Mouse (Mus musculus): Measurements from ENCODE around the gene Clcn6.

Gene Clcn6

DNA sequence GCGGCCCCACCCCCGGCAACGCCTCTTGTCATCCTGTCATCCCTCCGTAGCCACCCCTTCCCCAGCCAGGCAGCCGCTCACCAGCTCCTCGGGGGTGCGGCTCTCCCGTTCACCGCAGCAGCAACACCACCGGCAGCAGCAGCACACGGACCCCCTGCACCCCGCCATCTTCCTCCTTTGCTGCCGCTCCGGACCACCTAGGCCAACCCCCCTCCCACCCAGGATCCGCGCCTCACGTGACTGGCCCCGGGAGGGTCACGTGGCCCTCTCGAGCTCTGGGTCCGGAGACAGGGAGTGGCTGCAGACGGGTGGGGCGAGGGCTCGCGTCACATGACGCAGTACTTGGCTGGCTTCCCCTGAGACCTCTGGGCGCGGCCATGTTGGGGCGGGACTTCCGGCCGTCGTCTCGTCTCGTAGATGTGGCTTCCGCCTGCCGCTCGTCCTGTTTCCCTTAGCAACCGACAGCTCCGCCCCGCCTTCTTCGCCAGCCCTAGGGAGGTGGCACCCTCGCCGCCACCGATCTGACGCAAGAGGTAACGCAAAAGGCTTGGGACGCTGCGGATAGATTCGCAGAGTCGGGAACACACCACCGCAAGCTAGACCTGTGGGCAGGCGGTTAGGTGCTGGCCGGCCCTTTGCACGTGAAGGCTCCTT is at the start of gene Clcn6, which contains the start of gene Mthfr:
Clcn6 (minus strand) TSS at position 222 of the 654 bp plus-strand sequence.
Mthfr (plus strand) TSS at position 478 of the 654 bp plus-strand sequence.
- DNase-seq, result peak; percentile 100

DNA sequence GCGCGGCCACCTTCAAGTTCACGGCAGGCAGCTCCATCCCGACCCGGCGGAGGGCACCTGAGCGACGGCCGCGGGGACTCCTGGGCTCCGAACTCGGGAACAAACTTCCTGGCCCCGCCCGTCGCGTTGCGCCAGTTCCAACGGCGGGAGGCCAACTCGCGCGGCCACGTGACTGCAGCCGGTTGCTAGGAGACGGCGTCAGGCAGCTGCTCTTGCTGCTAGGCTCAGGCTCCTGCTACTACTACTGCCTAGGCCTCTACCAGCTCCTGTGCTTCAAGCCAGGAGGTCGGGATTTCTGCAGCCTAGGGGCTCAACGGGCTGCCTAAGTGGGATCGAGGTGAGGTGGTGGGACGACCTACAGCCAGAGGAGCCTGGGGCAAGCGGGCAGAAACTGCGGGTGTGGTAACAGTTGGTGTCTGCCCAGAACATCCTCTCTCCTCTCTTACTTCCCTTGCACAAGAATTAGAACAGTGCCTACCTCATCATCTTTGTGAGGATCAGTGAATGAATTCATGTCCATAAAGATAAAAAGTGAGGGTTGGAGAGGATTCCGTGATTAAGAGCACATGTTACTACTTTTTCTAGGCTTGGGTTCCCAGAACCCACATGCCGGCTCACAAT is 49.4 kb upstream of the Clcn6 start, which contains the start of gene Agtrap:
Agtrap (minus strand) TSS at position 125 of the 621 bp plus-strand sequence.
- peak; percentile 94 for DNase-seq

DNA sequence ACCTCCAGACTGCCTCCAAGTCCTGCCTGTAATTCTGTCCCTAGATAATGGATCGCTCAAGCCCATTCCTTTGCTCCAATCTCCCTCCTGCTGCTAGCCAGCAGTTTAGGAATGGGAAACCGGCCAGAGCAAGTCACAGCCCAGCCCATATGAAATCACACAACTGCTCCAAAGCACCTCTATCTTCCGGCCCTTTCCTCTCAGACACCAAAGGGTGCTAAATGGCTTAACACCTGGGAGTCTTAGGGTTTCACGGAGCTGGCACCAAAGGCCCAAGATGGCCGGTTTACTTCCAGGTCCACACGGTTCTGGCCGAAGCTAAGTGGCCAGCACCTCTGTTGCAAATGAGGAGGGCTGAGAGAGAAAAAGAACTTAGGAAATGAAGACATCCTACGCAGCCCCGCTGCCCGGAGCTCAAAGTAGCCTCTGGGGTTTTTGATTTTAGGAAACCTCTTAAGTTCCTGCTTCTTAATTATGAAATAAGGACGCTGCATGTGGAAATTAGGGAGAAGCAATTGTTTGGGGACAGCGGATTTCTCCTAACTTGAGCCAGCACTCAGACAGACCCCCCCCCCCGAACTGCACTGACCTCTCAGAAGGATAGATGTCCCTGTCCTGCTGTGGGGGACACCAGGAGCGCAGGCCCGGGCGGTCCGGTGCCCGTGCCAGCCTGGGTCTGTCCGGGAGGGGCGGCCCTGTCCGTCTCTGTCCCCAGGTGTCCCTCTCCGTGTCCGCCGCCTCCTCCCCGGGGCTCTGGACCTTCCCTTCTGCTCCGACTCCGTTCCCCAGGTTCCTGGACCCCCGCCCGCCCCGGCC is 48.7 kb upstream of the Clcn6 start:
- peak; percentile 43 for DNase-seq

DNA sequence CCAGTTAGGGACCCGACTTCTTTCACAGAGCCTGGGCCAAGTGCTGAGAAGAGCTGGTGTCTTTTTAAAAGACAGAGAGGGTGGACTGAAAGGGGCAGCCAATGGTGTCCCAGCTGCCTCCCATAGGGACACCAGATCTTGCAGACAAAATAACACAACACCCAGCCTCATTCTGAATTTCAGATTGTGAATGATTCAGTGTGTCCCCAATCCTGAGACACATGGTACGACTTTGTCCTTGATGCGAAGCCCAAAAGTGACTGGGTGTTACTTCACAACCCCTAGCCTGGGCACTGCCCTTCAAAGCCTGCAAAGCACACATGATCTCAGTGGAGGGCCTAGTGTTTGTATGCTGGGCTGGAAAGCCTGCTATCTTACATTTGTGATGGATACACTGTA is 47.3 kb upstream of the Clcn6 start:
- DNase-seq, result no peak

DNA sequence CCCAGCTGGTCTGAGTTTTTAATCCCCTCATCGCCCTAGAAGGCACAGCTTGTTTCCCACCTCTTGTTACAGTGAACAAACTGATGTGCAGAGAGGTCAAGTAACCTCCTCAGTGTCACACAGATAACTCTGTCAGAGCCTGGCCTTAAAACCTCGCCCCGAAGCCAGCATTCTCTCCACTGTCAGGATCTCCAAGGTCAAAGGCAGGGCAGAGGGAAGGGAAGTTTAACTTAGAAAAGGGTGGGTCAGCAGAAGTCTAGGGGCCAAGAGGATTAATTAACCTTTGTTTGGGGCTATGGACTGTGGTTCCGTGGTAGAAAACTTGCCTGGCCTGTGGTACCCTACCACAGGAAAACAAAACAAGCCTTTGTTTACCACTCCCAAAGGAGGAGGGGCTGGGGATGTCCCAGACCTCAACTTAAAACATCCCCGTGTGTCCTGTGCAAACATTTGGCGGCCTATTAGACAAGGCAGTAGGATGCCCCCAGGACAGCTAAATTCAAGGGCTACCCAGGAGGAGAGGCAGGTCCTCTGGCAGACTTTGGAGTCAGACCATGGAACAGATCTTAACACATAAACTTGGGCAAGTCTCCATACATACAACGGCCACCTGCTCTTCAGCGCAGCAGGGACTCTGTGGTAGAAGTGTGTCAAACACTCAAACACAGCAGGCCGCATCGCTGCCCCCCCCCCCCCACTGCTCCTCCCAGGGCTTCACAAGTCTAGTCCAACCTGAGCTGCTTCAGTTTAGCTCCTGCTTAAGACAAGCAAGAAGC is 46.7 kb upstream of the Clcn6 start:
- DNase-seq, result no peak

DNA sequence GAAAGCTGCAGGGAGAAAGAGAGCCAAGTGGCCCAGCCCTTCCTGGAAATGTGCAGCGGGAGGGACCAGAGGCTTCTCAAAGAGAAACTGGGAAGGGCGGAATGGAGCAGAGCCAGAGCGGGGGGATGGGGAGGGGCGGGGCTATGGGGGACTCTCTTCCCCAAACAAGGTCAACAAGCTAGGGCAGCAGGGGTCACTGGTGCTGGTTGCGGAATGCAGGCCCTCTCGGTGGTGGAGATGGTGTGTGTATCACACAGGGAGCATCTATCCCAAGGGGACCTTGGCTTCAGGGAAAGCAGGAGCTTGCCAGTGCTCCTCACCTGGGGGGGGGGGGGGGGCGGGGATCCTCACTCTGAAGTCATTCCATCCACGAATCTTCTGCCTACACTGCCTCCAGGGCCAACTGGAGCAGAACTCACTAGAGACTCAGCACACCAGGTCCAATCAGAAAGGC is 45.7 kb upstream of the Clcn6 start:
- peak; percentile 21 for DNase-seq

DNA sequence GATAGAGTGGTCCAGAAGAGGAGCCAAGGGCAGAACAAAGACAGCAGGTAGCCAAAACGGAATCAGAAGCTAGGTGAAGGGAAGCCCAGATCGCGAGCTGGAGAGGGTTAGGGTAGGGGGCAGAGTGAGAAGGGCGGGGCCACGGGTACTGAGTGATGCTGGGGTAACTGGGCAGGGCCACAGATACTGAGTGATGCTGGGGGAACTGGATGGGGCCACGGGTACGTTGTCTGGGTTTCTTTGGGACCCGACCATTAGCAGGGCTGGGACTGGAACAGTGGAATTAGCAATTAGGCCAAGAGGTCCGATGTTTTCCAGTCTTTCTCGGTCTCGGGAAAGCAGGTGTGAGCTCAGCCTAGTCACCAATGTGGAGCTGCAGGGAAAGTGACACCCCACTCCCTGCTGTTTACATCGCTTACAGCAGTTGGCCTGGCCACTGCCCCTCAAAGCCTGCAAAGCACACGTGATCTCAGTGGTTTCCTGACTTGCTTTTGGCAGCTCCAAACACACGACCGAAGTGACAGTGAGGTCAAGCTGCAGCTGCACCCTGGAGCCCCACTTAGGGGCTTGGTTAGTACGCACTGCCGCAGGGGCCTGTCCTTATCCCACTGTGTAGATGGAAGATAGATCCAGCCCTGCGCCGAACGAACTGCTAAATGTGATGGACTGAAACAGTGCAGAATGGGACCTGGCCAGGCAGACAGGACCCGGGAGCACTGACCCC is 44.7 kb upstream of the Clcn6 start:
- DNase-seq, result peak; percentile 24

DNA sequence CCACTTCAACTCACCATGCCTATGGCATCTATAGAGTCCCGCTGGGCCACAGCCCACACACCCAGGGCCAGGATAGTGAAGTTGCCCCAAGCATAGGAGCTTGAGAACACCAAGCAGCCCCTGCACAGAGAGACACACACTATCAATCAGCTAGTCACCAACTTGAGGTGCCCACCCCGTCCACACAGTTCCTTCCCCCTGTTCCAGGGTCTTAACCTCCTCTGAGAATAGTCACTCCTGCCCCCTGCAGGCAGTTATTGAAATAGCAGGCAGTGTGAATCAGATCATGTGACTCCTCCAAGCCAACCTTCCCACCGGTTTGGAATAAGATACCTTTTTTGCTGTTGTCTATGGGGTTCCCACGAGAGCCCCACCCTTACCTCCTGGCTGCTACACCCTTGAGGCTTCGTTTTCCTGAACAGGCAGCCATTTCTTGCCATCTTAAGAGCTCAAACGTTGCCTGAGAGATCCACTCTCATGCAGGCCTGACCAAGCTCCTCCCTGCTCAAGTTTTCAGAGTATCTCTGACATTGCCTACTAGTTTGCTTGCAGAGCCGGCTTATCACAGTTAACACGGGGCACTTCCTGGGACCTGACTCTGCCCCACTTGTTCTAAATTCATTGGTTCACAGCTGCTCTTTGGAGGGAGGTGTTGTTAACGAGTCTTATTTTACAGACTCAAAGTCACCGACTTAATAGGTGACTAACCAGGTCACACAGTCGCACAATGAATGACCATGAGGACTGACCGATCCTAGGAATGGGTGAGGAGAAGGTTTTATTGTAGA is 43.8 kb upstream of the Clcn6 start:
- DNase-seq, result peak; percentile 60

DNA sequence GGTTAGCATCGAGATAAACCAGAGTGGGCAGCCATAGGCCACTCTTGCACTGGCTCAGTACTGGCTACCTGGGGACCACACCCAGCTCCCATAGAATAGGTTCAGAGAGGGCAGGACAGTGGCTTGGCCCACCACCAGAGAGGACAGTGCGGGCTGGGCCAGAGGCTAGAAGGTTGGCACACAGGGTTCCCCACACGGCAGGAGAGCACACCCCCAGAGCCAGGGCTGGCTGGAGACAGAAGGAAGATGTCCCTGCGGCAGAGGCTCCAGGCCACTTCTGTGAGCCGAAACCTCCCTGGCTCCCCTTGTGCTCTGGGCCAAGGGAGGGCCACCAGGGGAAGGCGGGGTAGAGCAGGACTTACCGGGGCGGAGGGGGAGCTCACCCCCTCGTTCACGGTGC is 42.6 kb upstream of the Clcn6 start:
- peak; percentile 47 for DNase-seq

DNA sequence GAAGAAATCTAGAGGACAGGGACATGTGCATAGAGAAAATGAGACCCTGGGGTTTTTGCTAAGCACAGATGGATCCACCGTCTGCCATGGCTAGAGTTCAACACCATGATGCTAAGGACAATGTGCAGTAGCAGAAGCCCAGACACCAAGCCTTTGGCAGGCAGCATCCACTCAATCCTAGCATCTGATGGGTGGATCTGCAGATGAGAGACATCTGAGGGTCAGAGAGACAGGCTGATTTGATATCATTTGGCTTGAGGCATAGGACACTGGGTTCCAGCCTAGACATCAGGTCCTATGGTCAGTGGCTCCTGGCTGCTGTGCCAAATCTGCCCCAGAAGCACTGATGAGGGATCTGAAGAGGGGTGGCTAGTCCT is 42.0 kb upstream of the Clcn6 start:
- DNase-seq, result peak; percentile 75

DNA sequence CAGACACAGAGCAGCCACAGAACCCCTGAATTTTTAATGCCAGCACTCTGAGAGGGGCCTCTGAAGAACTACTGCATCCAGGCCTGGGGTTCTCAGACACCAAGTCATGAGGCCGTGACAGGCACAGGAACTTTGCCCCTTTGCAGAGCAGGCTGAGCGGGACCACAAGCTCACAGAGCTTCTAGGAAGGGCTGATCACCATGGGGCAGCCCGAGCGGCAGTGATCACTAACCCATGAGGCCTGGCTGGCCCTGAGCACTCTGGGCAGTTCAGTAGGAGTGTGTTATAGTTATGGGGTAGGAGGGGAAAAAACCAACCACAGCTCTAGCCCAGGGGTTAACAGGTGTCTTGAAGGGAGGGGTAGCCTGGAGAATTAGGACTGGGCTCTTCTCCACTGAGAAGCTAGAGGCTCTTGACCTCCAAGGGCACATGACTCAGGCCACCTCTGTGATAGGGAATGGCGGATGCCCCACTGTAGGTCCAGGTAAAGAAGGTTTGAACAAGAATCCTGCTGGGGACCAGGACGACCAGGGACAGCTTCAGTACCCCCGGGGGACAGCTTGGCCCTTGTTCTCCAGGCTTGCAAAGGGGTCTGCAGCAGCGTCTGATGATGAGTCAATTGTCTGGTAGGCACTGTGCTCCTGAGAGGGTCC is 41.4 kb upstream of the Clcn6 start:
- DNase-seq, result no peak

DNA sequence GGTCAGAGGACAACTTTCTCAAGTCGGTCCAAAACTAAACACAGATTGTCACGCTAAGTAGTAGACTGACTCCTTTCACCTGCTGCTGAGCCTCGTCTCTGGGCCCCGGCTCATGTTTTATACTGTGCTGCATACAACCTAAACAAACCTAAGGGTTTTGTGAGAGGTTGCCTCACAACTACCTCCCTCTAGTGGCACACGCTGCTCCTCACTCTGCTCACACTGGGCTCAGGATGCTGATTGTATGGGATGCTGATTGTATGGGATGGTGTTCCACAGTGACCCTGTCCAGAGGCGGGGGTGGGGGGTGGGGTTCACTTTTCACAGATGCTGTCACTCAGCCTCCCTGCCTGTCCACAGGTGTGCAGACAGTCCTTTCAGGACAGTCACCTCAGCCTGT is 40.6 kb upstream of the Clcn6 start:
- peak; percentile 16 for DNase-seq

DNA sequence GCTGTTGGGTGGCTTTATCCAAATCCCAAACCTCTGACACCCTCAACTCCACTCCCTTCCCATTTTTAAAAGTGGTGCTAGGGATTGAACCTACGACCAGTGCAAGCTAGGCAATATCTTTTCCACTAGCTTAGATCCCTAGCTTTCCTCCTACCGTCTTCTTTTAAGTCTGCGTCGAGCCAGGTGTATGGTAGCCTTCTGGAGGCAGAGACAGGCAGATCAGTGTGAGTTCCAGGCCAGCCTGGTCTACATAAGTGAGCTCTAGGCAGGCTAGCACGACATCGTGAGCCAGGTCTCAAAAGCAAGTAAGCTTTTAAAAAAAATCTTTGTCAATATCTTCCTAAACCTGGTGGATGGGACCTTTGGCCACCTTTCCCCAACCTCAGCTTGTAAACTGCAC is 37.3 kb upstream of the Clcn6 start:
- peak; percentile 11 for DNase-seq

DNA sequence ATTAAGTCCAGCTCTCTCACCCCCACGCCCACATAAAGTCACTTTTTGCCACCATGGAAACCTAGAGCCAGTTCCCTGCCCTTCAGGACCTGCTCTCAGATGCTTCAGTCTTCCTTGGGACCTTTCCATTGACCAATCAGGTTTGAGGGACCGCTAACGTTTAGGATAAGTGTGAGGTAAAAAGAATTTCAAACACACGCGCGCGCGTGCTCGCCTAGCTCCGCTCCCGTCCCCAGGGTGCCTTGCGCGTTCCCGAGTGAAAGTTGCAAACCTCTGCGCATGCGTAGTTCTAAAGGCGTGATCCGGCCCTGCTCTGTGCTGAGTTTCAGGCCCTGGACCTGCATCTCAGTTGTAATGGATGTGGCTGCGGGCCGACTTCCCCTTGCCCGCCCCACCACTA is 36.6 kb upstream of the Clcn6 start:
- peak; percentile 57 for DNase-seq

DNA sequence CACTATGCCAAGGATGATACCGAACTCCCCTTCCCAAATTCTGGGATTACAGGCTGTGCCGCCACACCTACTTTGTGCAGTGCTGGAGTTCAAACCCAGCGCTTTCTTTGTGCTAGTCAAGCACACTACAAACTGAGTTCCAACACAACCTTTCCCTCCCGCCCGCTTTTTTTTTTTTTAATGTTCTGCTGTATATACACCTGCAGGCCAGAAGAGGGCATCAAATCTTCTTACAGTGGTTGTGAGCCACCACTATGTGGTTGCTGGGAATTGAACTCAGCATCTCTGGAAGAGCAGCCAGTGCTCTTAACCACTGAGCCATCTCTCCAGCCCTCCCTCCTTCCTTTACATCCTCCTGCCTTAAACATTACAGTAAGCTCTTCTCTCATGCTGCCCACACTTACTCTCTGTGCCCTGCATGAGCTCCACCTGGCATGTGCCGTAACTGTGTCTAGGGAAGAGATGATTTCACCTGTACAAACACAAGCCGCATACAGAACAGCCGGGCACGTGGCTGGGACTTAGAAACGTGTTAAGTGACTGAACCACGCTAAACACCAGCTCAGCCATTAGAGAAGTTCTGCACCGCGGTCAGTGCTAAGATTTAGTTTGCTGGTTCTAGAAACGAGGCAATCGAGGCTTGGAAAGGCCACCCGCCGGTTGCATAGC is 36.0 kb upstream of the Clcn6 start:
- DNase-seq, result peak; percentile 18

DNA sequence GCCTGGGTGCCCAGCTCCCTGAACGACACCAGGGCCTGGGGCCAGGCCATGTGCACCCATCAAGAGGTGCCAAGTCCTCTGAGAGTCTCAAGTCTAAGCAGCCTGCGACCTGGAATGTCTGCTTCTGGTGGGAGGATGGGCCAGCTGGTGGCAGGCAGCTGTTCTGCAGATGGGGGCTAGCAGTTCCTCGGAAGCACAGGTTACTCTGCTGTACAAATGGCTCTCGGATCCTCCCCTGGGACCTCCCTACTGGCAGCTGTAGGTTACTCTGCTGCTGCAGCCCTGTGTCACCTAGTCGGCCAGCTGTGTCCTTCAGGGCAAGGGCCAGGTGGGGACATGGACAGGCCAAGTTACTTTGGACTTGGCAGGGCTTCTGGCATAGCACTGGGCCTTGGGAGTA is 32.9 kb upstream of the Clcn6 start:
- DNase-seq, result peak; percentile 17

DNA sequence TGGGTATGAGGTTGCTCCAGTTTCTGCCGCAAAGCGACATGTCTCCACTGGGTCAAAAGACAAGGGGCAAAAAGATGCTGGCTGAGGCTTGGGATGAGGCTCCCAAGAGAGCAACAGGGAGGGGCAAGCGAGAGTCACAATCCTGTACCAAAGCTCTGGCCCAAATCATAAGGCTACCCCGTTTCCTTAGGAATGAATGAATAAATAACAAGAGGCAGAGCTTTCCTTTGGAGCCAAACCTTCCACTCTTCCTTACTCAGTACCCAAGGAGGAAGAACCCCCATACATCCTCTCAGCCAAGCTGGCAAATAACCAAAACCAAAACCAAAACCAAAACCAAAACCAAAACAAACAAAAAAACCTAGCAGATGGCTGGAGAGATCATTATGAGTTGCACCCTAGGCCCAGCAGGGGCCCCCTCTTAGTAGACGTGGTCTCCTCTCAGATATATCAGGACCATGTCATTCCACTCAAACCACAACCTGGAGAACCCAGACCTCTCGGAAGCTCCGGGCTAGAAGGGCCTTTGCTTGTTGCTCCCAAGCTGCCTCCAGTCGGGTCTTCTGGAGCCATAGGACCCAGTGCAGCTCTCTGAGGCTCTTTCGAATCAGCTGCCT is 31.1 kb upstream of the Clcn6 start:
- no peak for DNase-seq

DNA sequence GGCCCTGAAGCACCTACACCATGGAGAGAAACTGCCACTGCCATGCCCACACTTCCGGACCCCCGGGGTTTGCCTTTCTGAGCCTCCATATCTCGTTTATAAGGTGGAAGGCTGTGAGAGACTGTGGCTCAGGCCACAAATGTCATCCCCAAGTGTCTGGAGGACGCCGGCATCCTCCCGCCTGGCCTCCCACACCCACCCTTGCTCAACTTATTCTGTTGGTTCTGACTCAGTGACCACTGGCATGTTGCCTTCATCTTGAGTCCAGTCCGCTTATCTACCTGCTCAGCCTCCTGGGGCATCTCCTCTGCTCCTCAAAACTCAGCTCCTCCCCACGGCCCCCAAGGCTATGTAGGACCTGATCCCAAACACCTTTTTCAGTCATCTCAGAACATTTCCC is 28.7 kb upstream of the Clcn6 start:
- DNase-seq, result no peak

DNA sequence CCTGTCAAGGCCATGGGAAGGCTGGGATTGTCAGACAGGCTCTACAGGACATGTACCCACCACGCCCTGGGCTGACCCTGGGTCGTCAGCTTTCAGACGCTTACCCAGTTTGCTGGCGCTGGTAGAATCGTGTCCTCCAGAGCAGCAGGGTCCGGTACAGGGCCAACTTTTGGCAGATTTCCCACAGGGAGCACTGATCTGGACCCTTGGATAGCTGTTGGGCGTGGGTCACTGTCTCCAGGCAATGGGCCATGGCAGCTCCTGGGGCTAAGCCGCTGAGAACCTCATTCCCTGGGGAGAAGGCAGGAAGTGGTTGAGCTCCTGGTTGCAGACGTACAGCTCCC is 27.8 kb upstream of the Clcn6 start:
- no peak for DNase-seq
